In the genomic region with DNA sequence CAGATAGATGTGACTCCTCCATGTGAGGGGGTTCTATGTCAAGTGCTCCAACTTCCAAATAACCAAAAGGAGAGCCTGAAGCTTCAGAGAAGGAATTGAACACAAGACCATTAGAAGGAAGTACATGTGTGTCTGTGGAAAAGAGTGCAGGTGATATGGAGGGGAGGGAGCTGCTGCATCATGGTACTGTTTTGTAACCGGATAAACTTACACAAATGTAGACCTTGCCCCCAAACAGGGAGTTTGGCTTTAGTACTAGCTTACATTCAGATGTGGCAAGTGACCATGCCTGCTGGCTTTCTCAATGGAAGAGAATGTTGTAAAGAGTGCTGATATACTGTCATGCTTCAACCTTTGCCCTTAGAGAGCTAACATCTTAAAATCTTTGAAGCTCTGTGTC, we compare ENCODE assay signal across 15 mouse cellular contexts.
"Had no signal": no experiment of that assay in that cellular context is flagged by ENCODE, and none has a peak within 500 bp of the region (broad histone marks: within the 10 kb centered on the region; RNA-seq: fewer than 3 reads in every experiment).

No protein-coding gene starts in this region.

- H3K4me3 ChIP-seq: lung, embryonic 15.5 days; megakaryocyte, embryonic 14.5 days; midbrain, embryonic 12.5 days; midbrain, embryonic 15.5 days; neural tube, embryonic 12.5 days had no signal

- H3K9me3 ChIP-seq: lung, embryonic 15.5 days; megakaryocyte, embryonic 14.5 days; midbrain, embryonic 12.5 days; midbrain, embryonic 15.5 days; neural tube, embryonic 12.5 days had no signal

- ATAC-seq: lung, postnatal 0 days; midbrain, embryonic 15.5 days had no signal

- DNase-seq: lung, adult 2 months; lung, postnatal 14 days; lung, postnatal 36 days; right cerebral cortex, postnatal 14 days; thymus, adult 18-20 months; thymus, postnatal 14 days; thymus, postnatal 36 days had no signal

- H3K4me2 ChIP-seq: lung, embryonic 15.5 days; midbrain, embryonic 12.5 days; midbrain, embryonic 15.5 days; neural tube, embryonic 12.5 days had no signal

- H3K27me3 ChIP-seq: lung, embryonic 15.5 days; megakaryocyte, embryonic 14.5 days; midbrain, embryonic 12.5 days; midbrain, embryonic 15.5 days; neural tube, embryonic 12.5 days had no signal

- H3K4me1 ChIP-seq: lung, embryonic 15.5 days; megakaryocyte, embryonic 14.5 days; midbrain, embryonic 12.5 days; midbrain, embryonic 15.5 days; neural tube, embryonic 12.5 days had no signal

- H3K27ac ChIP-seq: liver, embryonic 14.5 days; lung, embryonic 15.5 days; macrophage; midbrain, embryonic 12.5 days; midbrain, embryonic 15.5 days; neural tube, embryonic 12.5 days had no signal

- H3K9ac ChIP-seq: liver, embryonic 14.5 days; lung, embryonic 15.5 days; midbrain, embryonic 12.5 days; midbrain, embryonic 15.5 days; neural tube, embryonic 12.5 days had no signal
